8 mouse cellular contexts compared by ENCODE assay signal in genomic region chr8:70863956-70864711, GRCm38 (mm10). TPM values are rescaled to one million over a fixed set of nuclear protein-coding genes. Genes with fewer than 3 reads are reported as not detected.
DNase-seq lines count a peak whose midpoint lies in the region; ATAC-seq and TF ChIP-seq lines count a peak whose summit lies in the region.

No protein-coding gene starts in this region.

- H3K36me3 ChIP-seq in kidney, adult 2 months (ENCODE audit: control insufficient read depth, insufficient read depth, low read length): no peaks in the 10 kb centered on the region
- peaks cover 4% of the 10 kb centered on the region; the same call in 1 of the 2 replicates for H3K36me3 ChIP-seq in forebrain, embryonic 15.5 days
- H3K36me3 ChIP-seq in limb, embryonic 10.5 days: peaks cover 16% of the 10 kb centered on the region
- H3K36me3 ChIP-seq in neural tube, embryonic 13.5 days: peaks cover 8% of the 10 kb centered on the region

- no peaks in the 10 kb centered on the region for H3K9me3 ChIP-seq in forebrain, embryonic 15.5 days
- no peaks in the 10 kb centered on the region for H3K9me3 ChIP-seq in limb, embryonic 10.5 days (replicated peaks)
- no peaks in the 10 kb centered on the region for H3K9me3 ChIP-seq in neural tube, embryonic 13.5 days

- ATAC-seq in forebrain, embryonic 15.5 days (replicated peaks): no peak
- ATAC-seq in neural tube, embryonic 13.5 days (ENCODE audit: low read depth): no peak

- DNase-seq in kidney, adult 2 months: peak; percentile 28
- no peak for DNase-seq in kidney, postnatal 25 days
- peak; percentile 48 for DNase-seq in MN1 (ENCODE audit: low spot score)
- DNase-seq in limb, embryonic 10.5 days (ENCODE audit: low spot score): peak; percentile 57
- DNase-seq in spleen, postnatal 36 days (ENCODE audit: low spot score in 2 of 2): no peak
- no peak for DNase-seq in yolk sac, embryonic 10.5 days (ENCODE audit: low spot score)

- peaks cover 3% of the 10 kb centered on the region; the same call in 1 of the 2 replicates for H3K27me3 ChIP-seq in kidney, adult 2 months (replicated peaks; ENCODE audit: control insufficient read depth, insufficient read depth, low read length)
- H3K27me3 ChIP-seq in forebrain, embryonic 15.5 days: no peaks in the 10 kb centered on the region; the same call in 1 of the 2 replicates
- H3K27me3 ChIP-seq in limb, embryonic 10.5 days (ENCODE audit: low read depth, poor library complexity, severe bottlenecking): peaks cover 38% of the 10 kb centered on the region
- H3K27me3 ChIP-seq in neural tube, embryonic 13.5 days: peaks cover 17% of the 10 kb centered on the region; the same call in 1 of the 2 replicates

- 3% methylated on average over 45 of the region's 46 CpGs for WGBS in kidney, adult 2 months
- under 1% methylated on average over 46 of the region's 46 CpGs for WGBS in forebrain, embryonic 15.5 days
- WGBS in limb, embryonic 10.5 days: 1% methylated on average over 46 of the region's 46 CpGs
- WGBS in neural tube, embryonic 13.5 days: 1% methylated on average over 46 of the region's 46 CpGs

- H3K9ac ChIP-seq in forebrain, embryonic 15.5 days (replicated peaks): peak overlapping the region; percentile 58
- peak overlapping the region; percentile 80 for H3K9ac ChIP-seq in neural tube, embryonic 13.5 days

- H3K4me3 ChIP-seq in kidney, adult 2 months (ENCODE audit: insufficient read depth, low read depth, low read length): no peak overlapping the region
- H3K4me3 ChIP-seq in forebrain, embryonic 15.5 days: peak overlapping the region; percentile 57
- H3K4me3 ChIP-seq in limb, embryonic 10.5 days: peak overlapping the region; percentile 57
- peak overlapping the region; percentile 58 for H3K4me3 ChIP-seq in neural tube, embryonic 13.5 days

- peaks cover 7% of the 10 kb centered on the region for H3K4me1 ChIP-seq in kidney, adult 2 months (ENCODE audit: control insufficient read depth, insufficient read depth, low read length)
- H3K4me1 ChIP-seq in forebrain, embryonic 15.5 days: peaks cover 57% of the 10 kb centered on the region
- H3K4me1 ChIP-seq in limb, embryonic 10.5 days: peaks cover 66% of the 10 kb centered on the region
- peaks cover 68% of the 10 kb centered on the region for H3K4me1 ChIP-seq in neural tube, embryonic 13.5 days (replicated peaks)

- H3K4me2 ChIP-seq in forebrain, embryonic 15.5 days (replicated peaks): peak overlapping the region; percentile 92
- peak overlapping the region; percentile 96 for H3K4me2 ChIP-seq in neural tube, embryonic 13.5 days

- TF ChIP-seq CTCF in kidney, adult 2 months (conservative IDR thresholded peaks at IDR 0.05; ENCODE audit: insufficient read depth, insufficient read length, low read depth, low read length): no peak

- no peak for TF ChIP-seq POLR2A in kidney, adult 2 months (IDR thresholded peaks at IDR 0.05; ENCODE audit: low read depth, low read length)

- H3K27ac ChIP-seq in kidney, adult 2 months (ENCODE audit: insufficient read depth, low read depth, low read length): no peak overlapping the region
- peak overlapping the region; percentile 97 for H3K27ac ChIP-seq in forebrain, embryonic 15.5 days (replicated peaks)
- H3K27ac ChIP-seq in limb, embryonic 10.5 days: peak overlapping the region; percentile 90
- H3K27ac ChIP-seq in neural tube, embryonic 13.5 days (replicated peaks): peak overlapping the region; percentile 97

RNA-seq across cellular contexts. Expression of gene Kcnn1, which starts 1.1 kb away (rescaled TPM):
- polyA plus RNA-seq in kidney, adult 2 months (2012; rRNA removed): 9.4 and 11.0 TPM in 2 replicates
- 12.4 and 14.3 TPM in 2 replicates for polyA plus RNA-seq in forebrain, embryonic 15.5 days (2015; fragmentation: Nextera tagmentation; extraction: Ambion mirVana)
- polyA plus RNA-seq in limb, embryonic 10.5 days (2016; fragmentation: Nextera tagmentation; extraction: Ambion mirVana): 2.8 and 4.0 TPM in 2 replicates
- polyA plus RNA-seq in neural tube, embryonic 13.5 days (2015; fragmentation: Nextera tagmentation; extraction: Ambion mirVana): 17.5 and 17.9 TPM in 2 replicates

RNA-seq across cellular contexts. Expression of gene Ccdc124, which starts 9.6 kb away (rescaled TPM):
- 48.9 and 49.2 TPM in 2 replicates for polyA plus RNA-seq in kidney, adult 2 months (2012; rRNA removed)
- polyA plus RNA-seq in forebrain, embryonic 15.5 days (2015; fragmentation: Nextera tagmentation; extraction: Ambion mirVana): 160 and 166 TPM in 2 replicates
- 174 and 187 TPM in 2 replicates for polyA plus RNA-seq in limb, embryonic 10.5 days (2016; fragmentation: Nextera tagmentation; extraction: Ambion mirVana)
- polyA plus RNA-seq in neural tube, embryonic 13.5 days (2015; fragmentation: Nextera tagmentation; extraction: Ambion mirVana): 148 and 156 TPM in 2 replicates

RNA-seq across cellular contexts. Expression of gene Arrdc2, which starts 24.6 kb away (rescaled TPM):
- 19.8 and 26.2 TPM in 2 replicates for polyA plus RNA-seq in kidney, adult 2 months (2012; rRNA removed)
- polyA plus RNA-seq in forebrain, embryonic 15.5 days (2015; fragmentation: Nextera tagmentation; extraction: Ambion mirVana): 9.0 and 9.6 TPM in 2 replicates
- polyA plus RNA-seq in limb, embryonic 10.5 days (2016; fragmentation: Nextera tagmentation; extraction: Ambion mirVana): 4.4 and 5.0 TPM in 2 replicates
- 7.8 TPM in 2 replicates for polyA plus RNA-seq in neural tube, embryonic 13.5 days (2015; fragmentation: Nextera tagmentation; extraction: Ambion mirVana)

RNA-seq across cellular contexts. Expression of gene Slc5a5, which starts 28.4 kb away (rescaled TPM):
- 0.19 and 0.31 TPM in 2 replicates for polyA plus RNA-seq in kidney, adult 2 months (2012; rRNA removed)
- 1.4 and 1.6 TPM in 2 replicates for polyA plus RNA-seq in forebrain, embryonic 15.5 days (2015; fragmentation: Nextera tagmentation; extraction: Ambion mirVana)
- polyA plus RNA-seq in limb, embryonic 10.5 days (2016; fragmentation: Nextera tagmentation; extraction: Ambion mirVana): 0.16 and 0.23 TPM in 2 replicates
- 1.6 TPM in 2 replicates for polyA plus RNA-seq in neural tube, embryonic 13.5 days (2015; fragmentation: Nextera tagmentation; extraction: Ambion mirVana)

RNA-seq across cellular contexts. Expression of gene Rpl18a, which starts 33.1 kb away (rescaled TPM):
- polyA plus RNA-seq in kidney, adult 2 months (2012; rRNA removed): 3,589 and 3,709 TPM in 2 replicates
- polyA plus RNA-seq in forebrain, embryonic 15.5 days (2015; fragmentation: Nextera tagmentation; extraction: Ambion mirVana): 2,771 and 2,787 TPM in 2 replicates
- 3,636 and 3,729 TPM in 2 replicates for polyA plus RNA-seq in limb, embryonic 10.5 days (2016; fragmentation: Nextera tagmentation; extraction: Ambion mirVana)
- 2,220 and 2,572 TPM in 2 replicates for polyA plus RNA-seq in neural tube, embryonic 13.5 days (2015; fragmentation: Nextera tagmentation; extraction: Ambion mirVana)

Comparison
In these comparisons a context has a peak if more than half of its experiments do, and no peak if none do; other contexts are left out.
1. DNase-seq: peak in kidney, adult 2 months (single experiment), MN1 (single experiment) and limb, embryonic 10.5 days (single experiment); none in kidney, postnatal 25 days (0 of 2), spleen, postnatal 36 days (0 of 2) and yolk sac, embryonic 10.5 days (single experiment).